Mouse (Mus musculus) neutrophil, adult 5-6 weeks (primary cell): Measurements from ENCODE around the gene Cblb. TPM values are rescaled to one million over a fixed set of nuclear protein-coding genes. Genes with fewer than 3 reads are reported as not detected.

ENCODE experiments used
- ATAC-seq: fragments of 151-379, 151-347 bp; 2 replicates; pipeline ENCODE4 v1.8.0; 2017; ENCODE audit warnings: mild to moderate bottlenecking, moderate TSS enrichment; ENCODE audit not compliant: insufficient number of reproducible peaks, poor library complexity, low FRiP score, severe bottlenecking; ENCODE audit errors: extremely low read depth
- total RNA-seq: library from RNA; stranded (forward); fragments of 200-1000 nt; gene quantifications from 2 replicates; pipeline ENCODE4 v1.2.3, GENCODE M21; 2017

Cblb gene
- total RNA-seq, 1 experiment from 2014 or later, result 45.4 TPM

GRCm38 (mm10) chr16:52064309-52065105 lies 33.5 kb downstream of the Cblb start:
- no peak for ATAC-seq

- no peak for ATAC-seq
Observed at GRCm38 (mm10) chr16:52067632-52068516, 36.8 kb downstream of the Cblb start.

- ATAC-seq, result no peak
Observed at GRCm38 (mm10) chr16:52068517-52068874, 37.5 kb downstream of the Cblb start.

GRCm38 (mm10) chr16:52069648-52070047 lies 38.6 kb downstream of the Cblb start:
- no peak for ATAC-seq

DNA sequence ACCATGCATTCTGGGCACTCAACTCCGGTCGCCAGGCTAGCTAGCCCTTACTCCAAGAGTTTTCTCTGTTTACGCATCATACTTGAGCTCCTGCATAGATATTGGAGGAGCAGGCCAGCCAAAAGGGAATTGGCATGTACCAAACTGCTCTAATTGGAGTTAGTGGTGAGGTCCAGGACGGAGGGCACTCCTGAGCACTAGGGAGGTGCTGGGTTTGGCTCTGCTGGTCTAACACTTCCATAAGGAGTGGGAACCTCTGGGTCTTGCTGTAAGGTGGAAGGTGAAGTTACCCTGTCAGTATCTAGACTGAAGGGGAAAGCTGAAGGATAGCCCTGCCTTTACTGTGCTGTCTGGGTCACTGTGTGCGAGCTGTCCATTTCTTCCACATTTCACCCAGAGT lies 39.1 kb downstream of the Cblb start:
- no peak for ATAC-seq

DNA sequence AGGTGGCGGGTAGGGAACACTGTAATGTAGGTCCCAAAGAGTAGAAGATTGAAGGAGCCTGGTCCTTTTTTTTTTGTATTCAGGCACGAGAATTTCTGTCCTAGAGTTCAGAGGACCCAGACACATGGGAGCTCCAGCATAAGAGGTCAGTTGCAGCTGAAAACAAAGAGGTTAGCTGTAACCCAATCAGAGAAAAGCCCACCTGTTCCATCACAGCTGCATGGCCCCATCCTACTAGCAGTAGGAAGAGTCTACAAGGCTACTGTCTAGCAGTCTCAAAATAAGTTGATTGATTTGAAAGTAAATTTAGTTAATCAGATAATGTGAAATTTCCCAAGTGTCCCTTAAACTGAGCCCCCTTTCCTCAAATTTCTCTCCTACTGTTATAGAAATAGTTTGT lies 40.3 kb downstream of the Cblb start:
- ATAC-seq, result no peak

GRCm38 (mm10) chr16:52071766-52072209 lies 40.8 kb downstream of the Cblb start:
- ATAC-seq, result no peak

GRCm38 (mm10) chr16:52076652-52077051 lies 45.6 kb downstream of the Cblb start:
- no peak for ATAC-seq

DNA sequence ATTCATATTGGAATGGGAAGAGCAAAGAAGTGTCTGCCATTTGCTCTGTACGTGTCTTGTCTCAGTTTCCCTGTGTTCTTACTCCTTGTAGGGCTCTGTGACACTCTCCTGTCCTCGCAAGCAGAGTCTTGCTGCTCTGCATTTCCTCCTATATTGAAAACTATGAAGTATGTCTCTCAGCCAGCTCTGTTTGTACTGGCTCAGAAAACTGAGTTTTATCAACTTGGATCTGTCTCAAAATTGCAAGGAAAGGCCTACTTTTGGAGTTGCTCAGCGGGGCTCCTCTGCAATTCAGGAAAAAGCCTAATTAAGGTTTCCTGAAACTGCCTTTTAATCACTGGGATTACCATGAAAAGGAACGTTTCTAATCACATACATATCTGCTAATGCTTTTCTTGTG lies 46.9 kb downstream of the Cblb start:
- no peak for ATAC-seq

- ATAC-seq, result no peak
Observed at GRCm38 (mm10) chr16:52078758-52079474, 47.9 kb downstream of the Cblb start.

DNA sequence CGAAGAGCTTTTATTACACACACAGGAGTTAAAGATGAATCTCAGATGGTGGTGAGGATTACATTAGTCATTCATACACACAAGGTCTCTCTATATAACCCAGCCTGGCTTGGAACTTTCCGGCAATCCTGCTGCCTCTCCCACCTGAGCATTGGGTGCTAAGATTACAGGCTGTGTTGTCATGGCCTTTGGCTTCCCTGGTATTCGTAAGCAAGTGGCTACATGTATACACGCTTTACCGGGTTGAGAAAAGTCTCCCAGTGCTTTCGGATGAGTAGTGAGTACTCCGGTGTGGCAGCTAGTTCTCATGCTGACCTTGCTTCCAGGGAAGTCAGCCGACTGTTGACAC lies 48.4 kb downstream of the Cblb start:
- ATAC-seq, result no peak

DNA sequence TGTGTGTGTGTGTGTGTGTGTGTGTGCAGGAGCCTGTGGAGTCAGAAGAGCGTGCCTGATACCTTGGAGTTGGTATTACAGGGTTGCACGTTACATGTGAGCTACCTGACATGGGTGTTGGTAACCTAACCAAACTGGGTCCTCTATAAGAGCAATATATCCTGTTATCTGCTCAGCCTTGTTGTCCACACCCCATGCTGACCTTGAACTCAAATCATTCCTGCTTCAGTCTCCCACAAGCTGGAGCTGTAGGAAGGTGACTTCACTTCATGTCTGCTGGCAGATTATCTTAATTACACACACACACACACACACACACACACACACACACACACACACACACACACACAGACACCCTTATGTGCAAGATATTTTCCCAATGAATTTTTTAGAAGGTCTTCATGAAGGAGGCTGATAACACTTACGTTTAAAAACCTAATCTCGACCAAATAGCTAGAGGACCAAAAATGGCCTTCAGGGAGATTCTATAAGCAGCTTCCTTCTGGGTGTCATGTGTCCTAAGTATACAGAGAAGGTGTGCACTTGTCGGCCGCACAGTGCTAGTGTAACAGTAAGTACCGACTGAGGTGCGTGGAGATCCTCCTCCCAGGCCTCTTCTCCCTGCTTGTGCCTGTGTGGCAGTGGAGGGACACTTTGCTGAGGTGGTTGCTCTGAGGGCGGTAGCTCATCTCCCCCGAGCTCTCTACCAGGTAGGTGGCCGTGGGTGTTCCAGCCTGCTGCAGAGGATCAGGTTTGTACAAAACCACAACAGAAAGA lies 49.8 kb downstream of the Cblb start:
- ATAC-seq, result no peak

DNA sequence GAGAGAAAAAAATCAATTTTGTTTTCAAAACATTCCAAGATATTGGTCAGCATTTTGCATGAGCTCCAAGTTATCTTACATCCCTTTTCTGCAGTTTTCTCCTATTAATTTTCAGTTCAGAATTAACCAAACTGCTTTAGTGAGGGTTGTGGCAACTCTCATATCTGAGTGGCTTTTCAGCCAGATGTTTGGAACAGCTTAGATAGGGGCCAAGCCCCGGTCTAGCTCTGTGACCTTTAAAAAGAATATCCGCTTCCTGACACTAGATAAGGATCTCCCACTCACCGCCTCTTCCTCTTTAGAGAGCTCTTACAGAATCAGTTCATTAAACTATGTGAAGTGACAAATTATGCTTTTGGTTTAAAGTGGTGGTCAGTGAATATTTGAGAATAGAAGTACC lies 50.7 kb downstream of the Cblb start:
- peak; percentile 60; the same call in 1 of the 2 replicates for ATAC-seq

GRCm38 (mm10) chr16:52086793-52087450 lies 55.9 kb downstream of the Cblb start:
- no peak for ATAC-seq

DNA sequence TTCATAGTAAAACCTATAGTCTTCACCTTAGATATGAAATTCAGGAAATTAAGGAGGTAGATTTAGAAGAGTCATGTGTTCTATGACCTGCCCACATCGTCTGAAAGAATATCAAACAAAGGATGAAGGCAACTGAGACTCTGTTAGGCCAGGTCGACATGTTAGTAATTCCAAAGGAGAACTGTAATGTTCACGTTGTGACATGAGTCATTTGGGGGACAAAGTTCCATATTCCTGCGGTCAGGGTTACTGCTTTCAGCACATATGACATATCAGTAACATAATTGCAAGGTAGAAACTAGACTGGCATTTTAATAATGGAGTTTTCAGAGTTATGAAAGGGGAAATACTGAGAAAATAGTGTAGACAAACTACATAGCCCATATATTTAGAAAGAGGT lies 58.3 kb downstream of the Cblb start:
- no peak for ATAC-seq

DNA sequence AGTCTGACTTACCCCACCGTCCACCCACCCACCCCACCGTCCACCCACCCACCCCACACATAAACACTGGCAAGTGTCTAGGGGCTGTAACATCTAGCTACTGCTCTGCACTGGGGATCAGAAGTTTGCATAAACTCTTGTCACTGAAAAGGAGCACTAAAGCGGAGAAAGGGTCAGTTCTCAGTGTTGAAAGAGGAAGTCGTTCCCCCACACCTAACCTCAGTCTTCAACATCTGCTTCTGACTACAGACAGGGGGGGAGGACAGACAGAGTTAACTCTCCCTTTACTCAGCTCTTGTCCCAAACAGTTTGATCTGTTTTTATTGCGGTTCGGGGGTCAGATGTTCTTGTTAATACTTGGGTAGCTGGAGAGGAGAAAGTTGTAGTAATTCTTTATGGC lies 59.9 kb downstream of the Cblb start:
- ATAC-seq, result peak; percentile 93

- ATAC-seq, result no peak
Observed at GRCm38 (mm10) chr16:52093325-52094253, 62.6 kb downstream of the Cblb start.
